Mouse (Mus musculus) myocyte (in vitro differentiated cells): ENCODE results near the gene Cenpx.

Experiments used
- E2F4 ChIP-seq: IDR thresholded peaks from one replicate; pipeline ENCODE4 v1.6.1; 2011; ENCODE audit warnings: mild to moderate bottlenecking, control low read depth, moderate library complexity; ENCODE audit not compliant: insufficient read depth
- TCF12 ChIP-seq: IDR thresholded peaks from one replicate; pipeline ENCODE4 v1.6.1; 2011; ENCODE audit warnings: mild to moderate bottlenecking, control low read depth; ENCODE audit not compliant: poor library complexity, insufficient read depth, severe bottlenecking
- USF1 ChIP-seq: IDR thresholded peaks from one replicate; pipeline ENCODE4 v1.6.1; 2011; ENCODE audit warnings: low read depth, mild to moderate bottlenecking, control low read depth, moderate library complexity

- TF ChIP-seq USF1: no peak
- TF ChIP-seq E2F4: no peak
- no peak for TF ChIP-seq TCF12
Measured at GRCm38 (mm10) chr11:120736424-120736823, 22.9 kb upstream of the Cenpx start.
